Mouse (Mus musculus): ENCODE data around the gene Mpp2.

GRCm38 (mm10) chr11:102089088-102089808 is 933 bp upstream of the Mpp2 start:
- TF ChIP-seq CTCF (IDR thresholded peaks at IDR 0.05; ENCODE audit: extremely low read depth, insufficient read depth, insufficient read length, insufficient replicate concordance) = no peak
- TF ChIP-seq POLR2A (IDR thresholded peaks at IDR 0.05; ENCODE audit: low read depth, low read length) = no peak

Measured in spleen, adult 2 months (tissue).